Mouse (Mus musculus): Measurements from ENCODE around the gene Patz1. TPM values are rescaled to one million over a fixed set of nuclear protein-coding genes. Genes with fewer than 3 reads are reported as not detected.
A peak's percentile ranks its signal among the peaks of the same experiment; 100 is the strongest.

The Patz1 gene
- polyA plus RNA-seq, 1 experiment, result 32.2 TPM

DNA sequence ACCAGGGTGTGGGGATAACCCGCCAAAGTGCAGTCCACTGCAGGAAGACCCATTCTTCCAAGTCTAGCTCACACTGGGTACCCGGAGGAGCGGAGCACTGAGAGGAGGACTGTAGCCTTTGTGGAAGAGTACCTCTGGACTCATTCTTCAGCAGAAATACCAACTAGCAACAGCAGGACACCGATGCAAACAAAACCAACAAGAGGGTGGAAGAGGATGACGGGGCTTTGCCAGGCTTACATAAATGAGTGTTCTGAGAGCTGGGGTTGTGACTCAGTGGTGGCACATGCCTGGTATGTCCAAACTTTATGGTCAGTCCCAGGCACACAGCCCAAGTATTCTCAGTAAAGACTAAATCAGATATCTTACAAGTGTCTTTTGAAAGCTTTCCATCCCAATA lies 12.4 kb downstream of the Patz1 start:
- H3K27ac ChIP-seq (ENCODE audit: insufficient read depth, low read depth, low read length), result no peak overlapping the region
- TF ChIP-seq POLR2A (IDR thresholded peaks at IDR 0.05; ENCODE audit: borderline replicate concordance, low read depth, low read length) (no peak), CTCF (IDR thresholded peaks at IDR 0.05; ENCODE audit: low read depth, low read length) (no peak)
- no peak overlapping the region for H3K4me3 ChIP-seq (ENCODE audit: insufficient read depth, low read length)
- H3K4me1 ChIP-seq (ENCODE audit: control insufficient read depth, insufficient read depth, low read length), result peaks cover 3% of the 10 kb centered on the region

DNA sequence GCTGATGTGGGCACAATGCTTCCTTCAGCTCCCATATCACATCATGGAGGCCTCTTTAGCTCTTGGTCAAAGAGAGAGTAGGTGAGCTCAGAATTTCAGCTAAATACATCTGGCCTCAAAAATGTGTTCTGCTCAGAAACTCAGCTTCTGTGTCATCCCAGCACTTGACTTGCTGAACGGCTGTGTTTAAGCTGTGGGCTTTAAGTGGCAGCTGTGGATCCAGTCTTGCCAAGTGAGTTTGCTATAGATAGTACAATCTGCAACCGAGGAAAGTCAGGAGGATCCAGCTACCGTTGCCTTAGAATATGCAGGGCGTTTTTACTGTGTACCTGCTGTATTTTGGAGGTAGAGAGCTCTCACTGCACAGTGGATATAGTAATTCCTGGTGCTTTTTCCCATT lies 13.7 kb downstream of the Patz1 start:
- no peak overlapping the region for H3K4me3 ChIP-seq (ENCODE audit: insufficient read depth, low read length)
- peaks cover 6% of the 10 kb centered on the region for H3K4me1 ChIP-seq (ENCODE audit: control insufficient read depth, insufficient read depth, low read length)
- no peak overlapping the region for H3K27ac ChIP-seq (ENCODE audit: insufficient read depth, low read depth, low read length)
- TF ChIP-seq POLR2A (IDR thresholded peaks at IDR 0.05; ENCODE audit: borderline replicate concordance, low read depth, low read length), result no peak
- no peak for TF ChIP-seq CTCF (IDR thresholded peaks at IDR 0.05; ENCODE audit: low read depth, low read length)

DNA sequence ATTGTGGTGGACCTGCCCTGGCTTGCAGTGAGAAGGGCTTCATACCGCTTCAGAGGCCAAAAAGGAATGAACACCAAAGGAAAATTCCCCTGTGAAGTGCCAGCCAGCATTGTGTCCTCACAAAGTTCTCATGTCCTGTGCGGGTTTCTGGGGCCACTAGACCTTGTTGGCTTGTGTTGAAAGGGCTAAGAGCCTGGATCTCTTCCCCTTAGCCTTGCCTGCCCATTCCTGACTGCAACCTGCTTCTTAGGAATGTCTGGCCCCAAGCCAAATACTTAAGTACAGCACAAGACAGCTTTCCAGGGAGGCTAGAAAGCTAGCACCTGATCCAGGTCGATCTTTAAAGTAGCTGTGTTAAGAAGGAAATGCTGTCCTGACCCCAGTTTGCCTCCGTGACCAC lies 14.1 kb downstream of the Patz1 start:
- TF ChIP-seq POLR2A (IDR thresholded peaks at IDR 0.05; ENCODE audit: borderline replicate concordance, low read depth, low read length), result no peak
- TF ChIP-seq CTCF (IDR thresholded peaks at IDR 0.05; ENCODE audit: low read depth, low read length), result no peak
- no peak overlapping the region for H3K4me3 ChIP-seq (ENCODE audit: insufficient read depth, low read length)
- no peak overlapping the region for H3K27ac ChIP-seq (ENCODE audit: insufficient read depth, low read depth, low read length)
- H3K4me1 ChIP-seq (ENCODE audit: control insufficient read depth, insufficient read depth, low read length), result peaks cover 3% of the 10 kb centered on the region; the same call in 1 of the 2 replicates

DNA sequence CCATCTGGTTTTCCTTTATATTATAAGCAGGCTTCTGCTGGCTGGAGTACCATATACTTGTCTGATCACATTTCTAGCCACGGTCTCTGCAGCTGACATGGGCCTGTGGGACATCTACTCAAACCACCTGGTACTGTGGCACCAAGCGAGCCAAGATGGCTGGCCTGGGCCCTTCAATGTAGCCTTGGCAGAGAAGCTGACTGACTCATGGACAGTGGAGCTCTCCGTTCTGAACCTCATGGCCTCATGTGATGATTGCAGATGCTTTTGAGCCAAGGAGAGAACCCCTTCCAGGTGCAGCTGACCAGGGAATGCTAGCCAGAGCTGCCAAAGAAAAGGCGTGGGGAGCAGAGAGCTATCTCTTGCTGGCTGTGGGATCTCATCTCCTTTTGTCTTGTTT lies 17.1 kb downstream of the Patz1 start:
- TF ChIP-seq POLR2A (IDR thresholded peaks at IDR 0.05; ENCODE audit: borderline replicate concordance, low read depth, low read length) (no peak), CTCF (IDR thresholded peaks at IDR 0.05; ENCODE audit: low read depth, low read length) (no peak)
- H3K4me1 ChIP-seq (ENCODE audit: control insufficient read depth, insufficient read depth, low read length), result peaks cover 5% of the 10 kb centered on the region
- H3K27ac ChIP-seq (ENCODE audit: insufficient read depth, low read depth, low read length), result no peak overlapping the region
- H3K4me3 ChIP-seq (ENCODE audit: insufficient read depth, low read length), result no peak overlapping the region

DNA sequence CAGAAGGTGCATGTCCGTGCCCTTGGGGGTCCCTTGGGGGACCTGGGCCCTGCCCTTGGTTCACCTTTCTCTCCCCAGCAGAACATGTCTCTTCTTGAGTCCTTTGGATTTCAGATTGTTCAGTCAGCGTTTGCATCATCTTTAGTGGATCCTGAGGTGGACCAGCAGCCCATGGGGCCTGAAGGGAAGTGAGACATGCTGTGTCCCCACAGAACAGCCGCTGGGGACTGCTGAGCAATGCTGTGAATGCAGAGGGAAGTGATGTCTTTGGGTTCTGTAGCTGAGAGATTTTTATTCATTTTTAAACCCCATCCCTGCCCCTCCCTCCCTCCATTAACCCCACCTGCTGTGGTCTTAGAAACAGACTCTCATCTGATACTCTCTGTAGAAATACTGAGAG lies 19.2 kb downstream of the Patz1 start:
- Histone ChIP-seq H3K4me1 (ENCODE audit: control insufficient read depth, insufficient read depth, low read length) (peaks cover 10% of the 10 kb centered on the region), H3K4me3 (ENCODE audit: insufficient read depth, low read length) (no peak overlapping the region), H3K27ac (ENCODE audit: insufficient read depth, low read depth, low read length) (no peak overlapping the region; the same call in 1 of the 2 replicates)
- TF ChIP-seq CTCF (IDR thresholded peaks at IDR 0.05; ENCODE audit: low read depth, low read length), result no peak
- TF ChIP-seq POLR2A (IDR thresholded peaks at IDR 0.05; ENCODE audit: borderline replicate concordance, low read depth, low read length), result no peak

DNA sequence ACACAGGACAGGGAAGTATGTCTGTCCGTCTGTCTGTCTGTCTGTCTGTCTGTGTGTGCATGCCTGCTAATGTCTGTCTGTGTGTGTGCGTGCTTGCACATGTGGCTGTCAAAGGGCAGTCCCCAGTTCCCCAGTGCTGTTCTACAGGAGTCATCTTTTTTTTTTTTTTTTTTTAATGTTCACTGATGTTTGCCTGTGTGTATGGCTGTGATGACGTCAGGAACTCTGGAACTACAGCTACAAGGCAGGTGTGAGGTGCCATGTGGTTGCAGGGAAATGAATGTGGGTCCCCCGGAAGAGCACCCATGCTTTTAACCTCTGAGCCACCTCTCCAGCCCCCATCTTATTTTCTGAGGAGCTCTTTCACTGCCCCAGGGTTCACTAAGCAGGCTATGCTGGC lies 21.2 kb downstream of the Patz1 start:
- no peak overlapping the region for H3K4me3 ChIP-seq (ENCODE audit: insufficient read depth, low read length)
- peaks cover 10% of the 10 kb centered on the region for H3K4me1 ChIP-seq (ENCODE audit: control insufficient read depth, insufficient read depth, low read length)
- TF ChIP-seq CTCF (IDR thresholded peaks at IDR 0.05; ENCODE audit: low read depth, low read length) (no peak), POLR2A (IDR thresholded peaks at IDR 0.05; ENCODE audit: borderline replicate concordance, low read depth, low read length) (no peak)
- no peak overlapping the region for H3K27ac ChIP-seq (ENCODE audit: insufficient read depth, low read depth, low read length)

DNA sequence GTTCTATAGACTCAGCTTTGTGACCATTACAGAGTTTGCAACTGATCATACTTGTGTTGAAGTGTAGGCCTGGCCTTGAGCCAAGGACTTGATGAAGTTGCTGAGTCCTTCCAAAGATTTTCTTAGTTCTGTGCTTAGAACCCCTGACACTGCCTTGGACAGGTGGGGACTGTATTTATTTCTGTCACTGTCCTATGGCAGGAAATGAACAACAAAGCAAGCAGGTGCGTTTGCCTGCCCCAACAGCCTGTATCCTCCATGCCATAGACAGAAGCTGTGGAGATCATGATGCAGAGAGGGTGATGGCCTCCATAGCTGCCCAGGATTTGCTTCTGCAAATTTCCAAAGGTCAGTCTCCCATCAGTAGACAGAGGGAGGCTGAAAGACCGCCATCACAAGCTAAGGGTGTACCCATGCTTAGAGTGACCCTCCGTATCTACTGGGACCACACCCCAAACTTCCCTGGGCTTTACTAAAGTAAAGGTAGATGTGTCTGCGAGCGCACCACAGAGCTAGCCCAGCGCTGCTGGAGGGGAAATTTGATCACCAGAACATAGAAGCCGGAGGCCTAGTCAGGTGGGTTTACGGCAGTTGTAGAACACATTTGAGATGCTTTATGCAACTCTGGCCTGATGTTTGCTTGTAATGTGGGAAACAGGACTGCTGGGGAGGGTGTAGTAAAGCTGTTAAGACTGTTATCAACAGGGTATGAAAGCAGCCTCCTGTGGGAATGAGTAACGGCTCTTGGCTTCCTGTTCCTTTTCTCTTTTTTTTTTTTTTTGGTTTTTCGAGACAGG lies 22.3 kb downstream of the Patz1 start:
- TF ChIP-seq CTCF (IDR thresholded peaks at IDR 0.05; ENCODE audit: low read depth, low read length) (no peak), POLR2A (IDR thresholded peaks at IDR 0.05; ENCODE audit: borderline replicate concordance, low read depth, low read length) (no peak)
- H3K27ac ChIP-seq (ENCODE audit: insufficient read depth, low read depth, low read length), result no peak overlapping the region
- no peak overlapping the region for H3K4me3 ChIP-seq (ENCODE audit: insufficient read depth, low read length)
- H3K4me1 ChIP-seq (ENCODE audit: control insufficient read depth, insufficient read depth, low read length), result peaks cover 10% of the 10 kb centered on the region

DNA sequence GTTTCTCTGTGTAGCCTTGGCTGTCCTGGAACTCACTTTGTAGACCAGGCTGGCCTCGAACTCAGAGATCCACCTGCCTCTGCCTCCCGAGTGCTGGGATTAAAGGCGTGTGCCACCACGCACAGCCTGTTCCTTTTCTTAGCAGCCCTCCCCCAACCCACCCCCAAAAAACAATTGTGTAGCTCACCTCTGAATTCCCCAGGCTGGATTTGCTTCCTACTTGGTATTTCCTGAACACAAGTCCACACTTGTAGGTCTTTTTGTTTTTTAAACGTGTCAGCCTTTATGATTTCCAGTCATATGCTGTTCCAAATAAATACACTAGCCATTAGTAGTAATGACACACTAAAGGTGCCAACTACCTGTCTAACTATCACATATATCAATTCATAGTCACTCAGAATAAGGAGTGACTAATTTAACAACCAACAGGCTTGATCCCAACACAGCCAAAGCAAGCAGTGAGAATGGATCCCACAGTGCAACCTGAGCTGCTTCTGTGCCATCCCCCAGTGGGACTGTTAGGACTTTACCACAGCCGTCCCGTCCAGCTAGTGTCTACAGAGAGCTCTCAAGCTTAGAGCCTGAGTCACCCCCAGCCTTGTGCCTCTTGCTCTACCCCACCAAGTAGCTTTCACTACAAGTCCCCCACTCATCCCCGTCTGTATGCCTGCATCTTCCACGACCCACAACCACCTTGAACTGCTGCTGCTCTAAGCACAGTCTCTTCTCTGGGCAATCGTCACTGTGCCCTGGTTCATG lies 23.1 kb downstream of the Patz1 start:
- peaks cover 10% of the 10 kb centered on the region for H3K4me1 ChIP-seq (ENCODE audit: control insufficient read depth, insufficient read depth, low read length)
- H3K27ac ChIP-seq (ENCODE audit: insufficient read depth, low read depth, low read length), result no peak overlapping the region
- no peak for TF ChIP-seq CTCF (IDR thresholded peaks at IDR 0.05; ENCODE audit: low read depth, low read length)
- no peak for TF ChIP-seq POLR2A (IDR thresholded peaks at IDR 0.05; ENCODE audit: borderline replicate concordance, low read depth, low read length)
- H3K4me3 ChIP-seq (ENCODE audit: insufficient read depth, low read length), result no peak overlapping the region

DNA sequence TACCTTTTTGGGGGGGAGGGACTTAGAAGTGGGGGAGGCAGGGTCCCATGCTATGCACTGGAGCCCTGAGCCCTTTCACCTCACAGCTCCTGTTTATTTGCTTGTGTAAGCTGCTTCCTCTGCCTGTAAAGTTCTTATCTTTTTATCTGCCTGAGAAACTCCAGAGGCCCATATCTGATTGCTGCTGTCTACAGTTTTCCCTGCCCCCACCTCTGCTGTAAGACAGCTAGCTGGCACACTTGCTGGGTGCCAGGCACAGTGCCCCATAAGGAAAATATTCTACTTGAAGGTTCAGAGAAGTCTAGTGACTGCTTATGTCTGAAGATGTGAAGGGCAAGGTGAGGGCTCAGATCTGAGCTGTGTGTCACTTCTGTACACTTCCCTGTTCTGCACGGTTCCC lies 24.6 kb downstream of the Patz1 start:
- TF ChIP-seq CTCF (IDR thresholded peaks at IDR 0.05; ENCODE audit: low read depth, low read length) (no peak), POLR2A (IDR thresholded peaks at IDR 0.05; ENCODE audit: borderline replicate concordance, low read depth, low read length) (no peak)
- Histone ChIP-seq H3K4me3 (ENCODE audit: insufficient read depth, low read length) (no peak overlapping the region), H3K4me1 (ENCODE audit: control insufficient read depth, insufficient read depth, low read length) (peaks cover 8% of the 10 kb centered on the region), H3K27ac (ENCODE audit: insufficient read depth, low read depth, low read length) (no peak overlapping the region)

DNA sequence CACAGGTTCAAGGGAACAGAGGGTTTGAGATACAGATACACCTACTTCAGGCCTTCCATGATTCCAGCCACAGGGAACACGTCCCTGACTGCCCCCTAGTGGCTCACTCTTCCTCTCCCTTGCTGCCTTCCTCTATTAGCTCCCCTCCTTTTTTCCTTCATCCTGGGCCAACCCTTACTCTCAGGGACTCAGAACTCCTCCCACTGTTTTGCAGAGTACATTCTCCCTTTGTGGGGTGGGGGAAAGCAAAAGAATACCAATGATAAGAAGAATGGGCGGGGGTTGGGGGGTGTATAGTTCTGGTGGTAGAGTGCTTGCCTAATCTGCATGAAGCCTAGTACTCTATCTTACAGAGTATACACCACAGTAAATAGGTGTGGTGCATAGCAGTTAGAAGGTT lies 25.5 kb downstream of the Patz1 start:
- peaks cover 9% of the 10 kb centered on the region for H3K4me1 ChIP-seq (ENCODE audit: control insufficient read depth, insufficient read depth, low read length)
- H3K4me3 ChIP-seq (ENCODE audit: insufficient read depth, low read length), result no peak overlapping the region
- TF ChIP-seq CTCF (IDR thresholded peaks at IDR 0.05; ENCODE audit: low read depth, low read length) (peak; percentile 74), POLR2A (IDR thresholded peaks at IDR 0.05; ENCODE audit: borderline replicate concordance, low read depth, low read length) (no peak)
- H3K27ac ChIP-seq (ENCODE audit: insufficient read depth, low read depth, low read length), result no peak overlapping the region
